Mouse (Mus musculus): ENCODE results near the gene Cep170b. TPM values are rescaled to one million over a fixed set of nuclear protein-coding genes. Genes with fewer than 3 reads are reported as not detected.

Gene Cep170b
- 10 to 100 TPM; 10.1 to 11.1 TPM for total RNA-seq (2021)
- long read RNA-seq, experiment 1, partial matches to known transcripts: 4 of 11 reads
- long read RNA-seq, experiment 1, other reads (novel, unspliced or antisense): 7 of 11 reads
- long read RNA-seq, experiment 2, partial matches to known transcripts: 1 of 2 reads
- long read RNA-seq, experiment 2, other reads (novel, unspliced or antisense): 1 of 2 reads

- no peak for DNase-seq
These were observed at the start of gene Cep170b for GRCm38 (mm10) chr12:112720216-112720615. Gene Cep170b (plus strand): TSS chr12:112720455.

DNA sequence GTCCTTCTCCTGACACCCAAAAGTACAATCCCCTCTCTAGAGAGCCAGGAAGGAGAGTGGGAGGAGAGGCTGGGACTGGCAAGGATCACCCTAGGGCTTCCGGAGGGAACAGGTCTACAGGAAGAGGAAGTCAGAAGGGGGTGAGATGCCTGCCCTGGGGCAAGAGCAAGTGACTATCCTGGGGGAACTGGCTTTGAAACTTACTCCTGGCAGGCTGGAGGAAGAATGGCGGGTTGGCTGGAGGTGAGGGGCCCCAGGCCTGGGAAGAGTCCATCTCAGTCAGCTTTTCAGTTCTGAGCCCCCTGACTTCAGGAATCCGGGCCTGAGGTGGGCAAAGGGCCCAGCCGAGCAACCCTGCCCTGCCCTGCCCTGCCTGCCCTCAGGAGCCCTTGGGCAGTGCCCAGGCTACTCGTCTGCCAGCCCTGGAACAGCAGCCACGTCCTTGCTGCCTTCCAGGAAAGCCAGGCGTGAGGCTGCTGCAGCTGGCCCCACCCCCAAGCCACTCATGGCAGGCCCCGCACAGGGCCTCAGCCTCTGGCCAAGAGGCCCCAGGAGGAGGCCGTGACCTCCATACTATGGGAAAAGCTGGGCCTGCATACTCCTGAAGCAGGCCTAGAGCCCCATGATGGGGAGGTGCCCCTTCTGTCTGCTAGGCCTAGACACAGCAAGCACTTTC lies 49.4 kb upstream of the Cep170b start:
- peak; percentile 75 to 86 for DNase-seq

DNA sequence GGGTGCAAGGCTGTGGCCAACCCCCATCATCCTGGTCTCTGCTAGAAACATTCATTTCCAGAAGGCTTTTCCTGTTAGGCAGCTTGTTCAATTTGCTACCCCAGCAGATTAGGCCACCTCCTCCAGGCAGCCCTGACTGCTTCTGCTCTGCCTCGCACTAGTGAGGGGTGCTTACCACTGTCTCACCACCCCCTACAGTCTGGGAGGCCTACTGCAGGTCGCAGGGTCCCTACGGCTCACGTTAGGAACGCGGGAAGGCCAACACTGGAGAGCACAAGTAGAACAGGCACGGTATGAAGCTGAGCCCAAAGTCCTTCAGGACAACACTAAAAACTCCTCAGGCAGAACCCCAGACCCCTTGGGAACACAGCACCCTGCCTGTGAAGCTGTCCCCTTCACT lies 48.4 kb upstream of the Cep170b start:
- DNase-seq: no peak

DNA sequence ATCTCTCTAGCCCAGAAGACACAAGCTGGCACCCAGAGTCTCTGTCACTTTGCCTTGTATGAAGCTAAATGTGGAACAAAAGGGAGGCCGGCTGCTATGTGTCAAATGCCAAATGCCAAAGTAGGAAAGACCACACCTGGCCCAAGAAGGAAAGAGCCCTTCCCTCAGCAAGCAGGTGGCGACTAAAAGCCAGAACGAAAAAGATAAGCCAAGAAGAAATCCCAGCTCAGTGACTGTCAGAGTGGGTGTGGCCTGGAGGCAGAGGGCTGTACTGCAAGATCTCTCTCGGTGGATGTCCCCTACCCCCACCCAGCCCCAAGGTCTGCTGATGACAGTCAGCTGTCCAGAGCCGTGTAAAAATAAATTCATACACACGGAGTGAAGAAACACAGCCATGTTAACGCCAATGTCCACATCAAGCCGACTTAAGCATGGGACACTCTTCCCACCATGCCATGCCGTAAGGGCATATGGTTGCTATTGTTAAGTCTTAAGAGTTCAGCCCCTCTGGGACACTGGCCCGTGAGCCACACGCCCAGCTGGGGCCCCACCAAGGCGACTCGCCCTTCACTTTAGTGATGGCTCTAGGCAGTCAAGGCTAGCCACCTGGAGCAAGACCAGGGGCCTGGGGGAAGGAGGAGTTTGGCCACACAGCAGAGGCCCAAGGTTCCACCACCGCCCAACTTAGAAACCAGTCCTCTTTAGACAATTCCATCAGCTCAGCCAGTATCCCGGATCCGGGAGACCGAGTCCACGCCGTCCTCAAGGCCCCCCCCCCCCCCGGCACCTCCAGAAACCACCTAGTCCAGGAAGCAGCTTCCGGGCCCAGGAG lies 47.3 kb upstream of the Cep170b start:
- DNase-seq: peak; percentile 50 to 66

GRCm38 (mm10) chr12:112673576-112674091 lies 46.6 kb upstream of the Cep170b start:
- DNase-seq: peak; percentile 65 to 67

- DNase-seq: peak; percentile 82 to 86
These were observed 45.9 kb upstream of the Cep170b start, which contains the start of gene Akt1 for GRCm38 (mm10) chr12:112674132-112675011. Gene Akt1 (minus strand): TSS chr12:112674884.

DNA sequence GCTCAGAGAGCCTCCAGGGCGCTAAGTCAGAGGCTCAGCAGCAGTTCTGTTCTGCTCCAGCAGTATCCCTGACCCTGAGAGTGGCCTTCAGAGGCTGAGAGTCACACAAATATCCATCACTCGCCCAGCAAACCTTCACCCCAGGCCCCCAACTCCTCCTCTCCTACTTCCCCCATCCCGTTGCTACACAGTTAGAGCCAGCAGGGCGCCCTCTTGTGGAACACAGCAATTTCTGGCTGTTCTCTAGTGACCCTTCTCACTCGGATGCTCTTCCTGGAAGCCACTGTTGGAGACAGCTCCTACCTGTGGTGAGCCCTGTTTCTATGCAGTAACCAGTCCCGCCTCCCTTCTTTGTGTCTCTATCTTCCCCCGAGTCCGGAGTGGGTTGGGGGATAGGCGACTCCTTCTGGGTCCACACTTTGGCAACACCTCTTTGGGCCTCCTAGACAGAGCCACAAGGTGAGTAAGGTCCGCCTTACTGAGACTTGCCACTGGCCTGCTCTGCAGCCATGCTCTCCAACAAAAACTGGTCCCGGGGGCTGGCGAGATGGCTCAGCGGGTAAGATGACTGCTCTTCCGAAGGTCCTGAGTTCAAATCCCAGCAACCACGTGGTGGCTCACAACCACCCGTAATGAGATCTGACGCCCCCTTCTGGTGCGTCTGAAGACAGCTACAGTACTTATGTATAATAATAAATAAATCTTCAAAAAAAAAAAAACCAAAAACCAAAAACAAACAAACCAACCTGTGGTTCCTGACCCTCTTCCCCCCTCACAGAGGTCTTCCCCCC lies 44.8 kb upstream of the Cep170b start:
- DNase-seq: peak; percentile 87 to 93

GRCm38 (mm10) chr12:112677076-112677475 lies 43.2 kb upstream of the Cep170b start:
- DNase-seq: peak in 1 of 2 experiments; percentile 9

- peak in 1 of 2 experiments; percentile 31 for DNase-seq
These were observed 42.2 kb upstream of the Cep170b start for GRCm38 (mm10) chr12:112677943-112678554.

- DNase-seq: peak; percentile 78 to 86
These were observed 41.7 kb upstream of the Cep170b start, which contains the start of gene Zbtb42 for GRCm38 (mm10) chr12:112678555-112679026. Gene Zbtb42 (plus strand): TSS chr12:112678828.

GRCm38 (mm10) chr12:112679027-112679996 lies 40.9 kb upstream of the Cep170b start:
- DNase-seq: peak in 1 of 2 experiments; percentile 46

DNA sequence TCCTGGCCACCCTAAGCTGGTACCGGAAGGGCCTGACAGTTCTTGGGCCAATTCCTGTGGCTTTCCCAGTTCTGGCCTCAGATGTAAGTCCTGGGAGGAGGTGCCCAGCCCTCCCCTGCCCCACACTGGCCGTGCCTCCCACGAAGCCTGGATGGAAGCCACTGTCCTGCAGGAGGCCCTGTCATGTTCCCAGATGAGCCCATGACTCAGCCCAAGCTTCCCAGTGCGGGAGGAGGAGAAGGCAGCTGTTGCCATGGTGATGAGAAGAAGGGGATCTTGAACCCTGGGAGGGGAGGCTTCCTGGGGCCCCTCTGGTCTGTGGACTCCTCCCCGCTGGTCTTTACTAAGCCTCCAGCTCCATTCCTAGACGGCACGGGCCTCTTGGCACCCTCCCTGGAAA lies 36.9 kb upstream of the Cep170b start:
- no peak for DNase-seq

GRCm38 (mm10) chr12:112688458-112688857 lies 31.8 kb upstream of the Cep170b start:
- DNase-seq: no peak

- peak; percentile 96 to 97 for DNase-seq
These were observed 26.8 kb upstream of the Cep170b start for GRCm38 (mm10) chr12:112693185-112694126.

GRCm38 (mm10) chr12:112694127-112694475 lies 26.2 kb upstream of the Cep170b start:
- no peak for DNase-seq

DNA sequence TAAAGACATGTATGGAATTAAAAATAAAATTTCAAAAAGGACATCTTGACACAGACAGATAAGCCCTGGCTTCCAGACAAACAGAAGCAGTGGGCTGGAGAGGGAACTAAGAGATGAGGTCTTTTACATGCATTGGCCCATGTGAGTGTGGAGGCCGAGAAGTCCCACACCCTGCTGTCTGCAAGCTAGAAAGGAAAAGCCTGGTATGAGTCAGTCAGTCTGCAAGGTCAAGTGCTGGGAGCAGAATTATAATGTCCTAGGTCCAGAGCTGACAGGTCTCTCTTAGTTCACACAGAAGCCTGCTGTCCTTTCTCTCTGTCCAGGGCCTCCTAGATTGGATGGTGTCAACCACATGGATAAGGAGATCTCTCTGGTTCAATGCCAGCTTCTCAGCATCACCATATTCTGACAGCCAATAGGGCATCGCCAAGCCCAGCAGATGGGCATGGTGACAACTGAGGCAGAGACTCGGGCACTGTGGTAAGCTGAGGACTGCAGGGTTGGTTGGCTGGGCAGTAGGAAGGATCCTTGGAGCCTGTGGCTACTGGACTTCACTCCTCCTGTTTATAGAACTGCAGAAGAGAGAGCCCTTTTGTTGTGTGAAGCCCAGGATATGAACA lies 23.3 kb upstream of the Cep170b start:
- DNase-seq: no peak

GRCm38 (mm10) chr12:112700522-112700921 lies 19.7 kb upstream of the Cep170b start:
- no peak for DNase-seq
